Mouse (Mus musculus) ovary, adult 18-20 months (tissue): ENCODE measurements at regions not wholly inside any gene's neighbourhood (a gene's known extent, or its start where the extent isn't known, plus 50 kb on each side); places are given as distances from the start of the nearest gene placed in this dataset.

Experiments used
- DNase-seq: peaks from one replicate; pipeline ENCODE4 v3.0.0; 2022; ENCODE audit warnings: low spot score, mixed read lengths

- DNase-seq, result no peak
Measured at GRCm38 (mm10) chr13:47298010-47298409, 175.6 kb downstream of the Rnf144b start.

GRCm38 (mm10) chr13:47300486-47300885 is 178.0 kb downstream of the Rnf144b start:
- DNase-seq, result no peak

- DNase-seq, result no peak
Measured at GRCm38 (mm10) chr13:47301070-47301469, 178.6 kb downstream of the Rnf144b start.

- no peak for DNase-seq
Measured at GRCm38 (mm10) chr13:47309492-47309891, 187.0 kb downstream of the Rnf144b start.

- DNase-seq, result no peak
Measured at GRCm38 (mm10) chr13:47310751-47311202, 188.3 kb downstream of the Rnf144b start.

- no peak for DNase-seq
Measured at GRCm38 (mm10) chr13:47319549-47319948, 197.1 kb downstream of the Rnf144b start.

- no peak for DNase-seq
Measured at GRCm38 (mm10) chr13:47321876-47322275, 199.4 kb downstream of the Rnf144b start.

- DNase-seq, result peak; percentile 23
Measured at GRCm38 (mm10) chr13:47335996-47336684, 213.7 kb downstream of the Rnf144b start.

- DNase-seq, result no peak
Measured at GRCm38 (mm10) chr13:47336865-47337441, 214.5 kb downstream of the Rnf144b start.

- no peak for DNase-seq
Measured at GRCm38 (mm10) chr13:47339411-47339810, 217.0 kb downstream of the Rnf144b start.

GRCm38 (mm10) chr13:47342361-47342760 is 219.9 kb downstream of the Rnf144b start:
- DNase-seq, result no peak

- DNase-seq, result no peak
Measured at GRCm38 (mm10) chr13:47345576-47345975, 223.1 kb downstream of the Rnf144b start.

- DNase-seq, result no peak
Measured at GRCm38 (mm10) chr13:47347835-47348234, 225.4 kb downstream of the Rnf144b start.

GRCm38 (mm10) chr13:47348517-47349145 is 226.2 kb downstream of the Rnf144b start:
- peak; percentile 16 for DNase-seq

GRCm38 (mm10) chr13:47354446-47354845 is 232.0 kb downstream of the Rnf144b start:
- DNase-seq, result no peak

GRCm38 (mm10) chr13:47355169-47355568 is 232.7 kb downstream of the Rnf144b start:
- DNase-seq, result no peak

GRCm38 (mm10) chr13:47358986-47359385 is 236.5 kb downstream of the Rnf144b start:
- DNase-seq, result no peak

GRCm38 (mm10) chr13:47365776-47366175 is 243.3 kb downstream of the Rnf144b start:
- DNase-seq, result no peak

GRCm38 (mm10) chr13:47368041-47368823 is 245.8 kb downstream of the Rnf144b start:
- DNase-seq, result no peak

- no peak for DNase-seq
Measured at GRCm38 (mm10) chr13:47374583-47374982, 252.1 kb downstream of the Rnf144b start.

- DNase-seq, result no peak
Measured at GRCm38 (mm10) chr13:47391023-47391422, 268.6 kb downstream of the Rnf144b start.

- no peak for DNase-seq
Measured at GRCm38 (mm10) chr13:47397726-47398350, 275.4 kb downstream of the Rnf144b start.
